Mouse (Mus musculus) neural tube, embryonic 12.5 days (tissue): ENCODE data around the gene Nr4a2. TPM values are rescaled to one million over a fixed set of nuclear protein-coding genes. Genes with fewer than 3 reads are reported as not detected.

Experiments
- ATAC-seq: fragments of 200-750 bp; cut with Nextera tagmentation; 2 replicates; pipeline ENCODE4 v1.8.0; 2017; ENCODE audit warnings: low read depth, mild to moderate bottlenecking, moderate TSS enrichment, moderate library complexity; ENCODE audit not compliant: low FRiP score
- H3K27ac ChIP-seq: fragments of 300-500 bp; sonication (generic); 2 replicates; pipeline ENCODE4 v1.5.1; 2016
- H3K27me3 ChIP-seq: fragments of 300-500 bp; sonication (generic); replicated peaks from 2 replicates; pipeline ENCODE4 v1.6.1; 2016; ENCODE audit warnings: mild to moderate bottlenecking
- H3K36me3 ChIP-seq: fragments of 300-500 bp; sonication (generic); 2 replicates; pipeline ENCODE4 v1.6.1; 2016; ENCODE audit warnings: mild to moderate bottlenecking
- H3K4me1 ChIP-seq: fragments of 300-500 bp; sonication (generic); 2 replicates; pipeline ENCODE4 v1.6.1; 2016
- H3K4me2 ChIP-seq: fragments of 300-500 bp; sonication (generic); replicated peaks from 2 replicates; pipeline ENCODE4 v1.6.1; 2016; ENCODE audit warnings: mild to moderate bottlenecking
- H3K4me3 ChIP-seq: fragments of 300-500 bp; sonication (generic); 2 replicates; pipeline ENCODE4 v1.5.1; 2016
- H3K9ac ChIP-seq: fragments of 300-500 bp; sonication (generic); 2 replicates; pipeline ENCODE4 v1.6.1; 2016; ENCODE audit warnings: mild to moderate bottlenecking
- H3K9me3 ChIP-seq: fragments of 300-500 bp; sonication (generic); 2 replicates; pipeline ENCODE4 v1.6.1; 2016; ENCODE audit warnings: mild to moderate bottlenecking
- WGBS: fragments of 180-500 bp; shearing (Covaris S2); methylation state at CpG from one replicate; pipeline ENCODE4 v1.1.7; 2016; 5-methylcytosine and 5-hydroxymethylcytosine counted together
- polyA plus RNA-seq: library from polyadenylated mRNA; unstranded; fragments of >200 nt; fragmentation: Nextera tagmentation; extraction: Ambion mirVana; gene quantifications from 2 replicates; pipeline ENCODE4 v1.2.1, GENCODE M21; 2016

The Nr4a2 gene
- polyA plus RNA-seq, 1 experiment from 2014 or later, result 20.7 TPM

DNA sequence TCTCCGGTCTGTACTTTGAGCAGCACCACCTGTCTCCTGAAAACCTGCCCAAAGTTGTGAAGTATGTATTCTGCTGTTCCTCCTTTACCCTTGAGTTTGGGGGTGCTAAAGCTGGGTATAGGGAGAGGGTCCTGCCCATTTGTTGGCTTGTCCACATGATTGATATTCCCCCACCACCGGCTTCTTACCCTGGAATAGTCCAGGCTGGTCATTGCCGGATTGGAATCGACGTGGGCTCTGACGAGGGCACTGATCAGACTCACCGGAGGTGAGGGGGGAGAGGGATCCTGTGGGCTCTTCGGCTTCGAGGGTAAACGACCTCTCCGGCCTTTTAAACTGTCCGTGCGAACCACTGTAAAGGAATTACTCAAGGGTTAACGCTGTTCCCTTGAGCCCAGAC is 13.9 kb downstream of the Nr4a2 start:
- Histone ChIP-seq H3K4me2 (peak overlapping the region; percentile 37), H3K36me3 (no peaks in the 10 kb centered on the region), H3K27ac (no peak overlapping the region), H3K27me3 (peaks cover 82% of the 10 kb centered on the region), H3K9ac (no peak overlapping the region), H3K4me3 (peak overlapping the region; percentile 7), H3K9me3 (no peaks in the 10 kb centered on the region), H3K4me1 (peaks cover 23% of the 10 kb centered on the region)
- no peak for ATAC-seq
- 2% methylated on average over 14 of the region's 14 CpGs for WGBS

DNA sequence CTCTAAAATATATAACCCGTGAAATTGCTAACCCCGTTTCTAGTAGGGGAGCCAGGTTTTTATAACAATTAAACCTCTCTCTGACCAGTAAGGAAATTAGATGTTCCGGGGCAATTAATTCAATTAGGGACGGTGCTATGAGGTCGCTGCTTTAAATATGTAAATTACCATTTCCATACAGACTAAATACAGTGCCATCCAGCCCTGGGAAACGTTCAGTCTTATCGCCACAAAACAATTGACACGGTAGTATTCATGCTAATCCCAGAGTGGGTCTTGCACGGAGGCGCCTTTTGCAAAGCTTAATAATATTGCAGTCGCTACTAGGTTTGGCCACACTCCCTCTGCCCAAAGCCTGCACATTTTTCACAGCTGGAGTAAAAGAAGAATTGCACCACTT is 14.5 kb downstream of the Nr4a2 start:
- H3K4me1 ChIP-seq, result peaks cover 23% of the 10 kb centered on the region
- H3K27ac ChIP-seq, result no peak overlapping the region
- H3K27me3 ChIP-seq, result peaks cover 88% of the 10 kb centered on the region
- H3K4me2 ChIP-seq, result peak overlapping the region; percentile 37
- H3K36me3 ChIP-seq, result no peaks in the 10 kb centered on the region
- H3K4me3 ChIP-seq, result no peak overlapping the region
- ATAC-seq, result peak; percentile 65
- WGBS, result 2% methylated on average over 11 of the region's 11 CpGs
- no peak overlapping the region for H3K9ac ChIP-seq
- H3K9me3 ChIP-seq, result no peaks in the 10 kb centered on the region

- H3K4me3 ChIP-seq, result no peak overlapping the region
- no peak overlapping the region for H3K27ac ChIP-seq
- no peak overlapping the region for H3K9ac ChIP-seq
- ATAC-seq, result no peak
- no peak overlapping the region for H3K4me2 ChIP-seq
- no peaks in the 10 kb centered on the region for H3K36me3 ChIP-seq
- peaks cover 23% of the 10 kb centered on the region for H3K4me1 ChIP-seq
- peaks cover 88% of the 10 kb centered on the region for H3K27me3 ChIP-seq
- H3K9me3 ChIP-seq, result no peaks in the 10 kb centered on the region
- WGBS, result 6% methylated on average over 7 of the region's 7 CpGs
Measured at GRCm38 (mm10) chr2:57108349-57108930, 15.4 kb downstream of the Nr4a2 start.

DNA sequence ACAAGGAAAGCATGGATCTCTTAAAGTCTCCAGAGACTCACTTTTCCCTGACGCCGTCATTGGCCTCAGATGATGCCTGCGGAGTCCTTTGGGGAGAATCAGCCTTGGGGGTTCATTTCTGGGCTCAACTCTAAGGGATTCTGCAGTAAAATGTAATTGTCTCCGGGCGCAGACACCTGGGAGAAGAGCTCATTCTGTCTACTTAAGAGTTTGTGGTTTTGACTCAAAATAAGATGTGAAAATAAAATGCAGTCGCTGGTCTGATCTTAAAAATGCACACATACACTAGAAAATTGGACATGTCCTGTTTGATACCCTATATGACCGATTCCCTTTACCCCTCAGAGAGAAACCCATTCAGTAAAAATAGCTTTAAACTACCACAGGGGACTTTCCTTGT is 18.4 kb downstream of the Nr4a2 start:
- WGBS, result under 1% methylated on average over 7 of the region's 7 CpGs
- Histone ChIP-seq H3K4me3 (no peak overlapping the region), H3K4me1 (peaks cover 20% of the 10 kb centered on the region), H3K36me3 (no peaks in the 10 kb centered on the region), H3K27ac (no peak overlapping the region), H3K27me3 (peaks cover 92% of the 10 kb centered on the region), H3K9me3 (no peaks in the 10 kb centered on the region), H3K4me2 (no peak overlapping the region), H3K9ac (no peak overlapping the region)
- ATAC-seq, result no peak

DNA sequence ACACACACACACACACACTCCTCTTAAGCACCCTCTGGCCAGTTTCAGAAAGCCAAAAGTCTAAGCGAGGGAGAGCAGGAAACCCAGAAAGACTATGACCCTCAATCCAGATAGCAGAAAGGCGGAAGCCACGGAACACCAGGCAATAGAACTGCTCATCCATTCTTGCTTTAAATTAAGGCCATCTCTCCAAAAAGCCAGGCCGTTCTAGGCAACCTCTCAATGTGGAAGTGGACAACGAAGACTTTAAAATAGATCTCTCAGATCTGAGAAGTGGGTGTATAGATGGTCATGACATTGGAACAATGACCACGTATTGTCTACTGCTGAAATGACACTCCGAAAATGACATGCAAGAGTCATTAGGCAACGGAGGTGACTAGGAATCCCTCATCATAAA is 19.1 kb downstream of the Nr4a2 start:
- Histone ChIP-seq H3K27me3 (peaks cover 92% of the 10 kb centered on the region), H3K36me3 (no peaks in the 10 kb centered on the region), H3K4me2 (no peak overlapping the region), H3K9me3 (no peaks in the 10 kb centered on the region), H3K4me3 (no peak overlapping the region), H3K9ac (no peak overlapping the region), H3K27ac (no peak overlapping the region), H3K4me1 (peaks cover 15% of the 10 kb centered on the region)
- WGBS, result 2% methylated on average over 8 of the region's 8 CpGs
- ATAC-seq, result no peak

DNA sequence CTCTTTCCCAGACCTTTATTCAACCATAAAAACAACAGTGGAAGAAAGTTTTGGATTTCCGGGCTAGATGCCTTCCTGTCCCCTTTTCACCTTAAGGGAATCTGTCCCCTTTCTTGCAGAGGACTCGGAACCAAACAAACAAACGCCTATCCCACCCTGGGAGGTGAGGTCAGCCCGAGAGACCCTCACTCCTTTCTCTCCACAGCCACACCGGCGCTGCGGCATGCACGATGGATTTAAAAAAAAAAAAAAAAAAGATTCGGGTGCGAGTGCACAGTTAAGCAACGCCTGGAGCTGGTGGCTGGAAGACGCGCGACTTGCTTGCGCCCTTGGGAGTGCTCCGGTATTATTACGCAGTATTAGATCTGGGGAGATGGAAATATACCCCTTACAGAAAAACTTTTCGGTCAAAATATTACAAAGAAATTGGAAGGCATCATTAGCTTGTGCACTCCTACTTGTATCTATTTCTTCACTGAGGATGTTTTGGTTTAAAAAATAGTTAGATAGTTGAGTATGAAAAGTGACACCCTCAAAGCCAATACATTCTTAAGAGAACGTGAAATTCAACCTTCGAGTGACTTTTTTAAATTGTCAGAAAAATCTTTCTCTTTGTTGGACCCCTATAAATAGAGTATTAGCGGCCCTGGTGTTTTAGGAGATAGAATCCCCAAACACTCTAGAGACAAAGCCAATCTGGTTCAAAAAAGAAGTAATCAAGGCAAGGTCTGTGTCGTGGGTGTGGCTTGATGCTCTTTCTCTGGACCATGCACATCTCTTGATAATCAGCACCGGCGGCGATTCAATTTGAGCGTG is 19.8 kb downstream of the Nr4a2 start:
- Histone ChIP-seq H3K4me2 (peak overlapping the region; percentile 22; the same call in 1 of the 2 replicates), H3K27ac (no peak overlapping the region), H3K36me3 (no peaks in the 10 kb centered on the region), H3K9me3 (no peaks in the 10 kb centered on the region), H3K27me3 (peaks cover 85% of the 10 kb centered on the region), H3K9ac (no peak overlapping the region), H3K4me3 (no peak overlapping the region), H3K4me1 (peaks cover 12% of the 10 kb centered on the region)
- WGBS, result under 1% methylated on average over 26 of the region's 26 CpGs
- no peak for ATAC-seq

DNA sequence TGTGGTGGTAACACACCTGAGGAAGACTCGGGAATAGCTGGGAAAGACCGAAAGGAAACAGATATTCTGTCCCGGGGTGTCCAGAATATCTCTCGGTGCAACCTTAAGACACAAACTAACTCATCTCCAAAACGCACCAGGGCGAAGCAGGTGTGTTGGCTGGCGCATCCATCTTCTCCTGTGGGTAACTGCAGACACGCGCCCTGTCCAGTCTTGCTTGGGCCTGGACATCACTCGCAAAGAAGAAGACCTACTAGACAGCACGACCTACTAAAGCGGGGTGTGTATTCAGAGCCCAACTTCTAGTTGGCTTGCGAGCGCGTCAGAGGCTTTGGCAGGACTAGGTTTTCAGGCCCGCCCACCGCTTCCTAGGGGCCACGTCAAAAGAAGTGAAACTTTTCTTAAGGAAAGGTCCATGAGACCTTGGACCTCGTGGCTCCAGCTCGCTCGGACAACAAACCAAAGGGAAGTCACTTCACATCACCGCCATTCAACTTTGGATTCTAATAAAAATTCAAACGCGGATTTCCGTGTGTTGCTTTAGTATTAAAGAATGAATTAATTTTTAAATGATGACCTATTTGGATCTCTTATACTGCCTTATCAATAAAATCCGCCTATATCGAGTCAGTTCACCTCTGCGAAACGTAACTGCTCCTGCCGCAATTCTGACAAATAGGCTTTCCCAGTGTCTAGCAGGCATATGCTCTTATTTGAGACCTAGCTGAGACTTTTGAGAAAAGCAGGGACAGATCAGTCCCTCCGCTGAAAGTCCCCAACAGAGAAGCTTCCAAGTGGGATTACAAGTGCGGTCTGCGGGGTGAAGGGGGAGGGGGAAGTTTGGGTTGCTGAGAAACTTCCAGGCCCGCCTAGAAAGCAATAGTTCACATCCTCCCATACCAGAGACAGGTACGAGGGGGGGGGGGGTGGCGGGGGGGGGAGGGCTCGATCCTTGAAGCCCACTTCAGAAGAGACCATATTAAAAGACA is 20.7 kb downstream of the Nr4a2 start:
- H3K36me3 ChIP-seq, result no peaks in the 10 kb centered on the region
- no peak overlapping the region for H3K9ac ChIP-seq
- H3K27ac ChIP-seq, result no peak overlapping the region
- no peaks in the 10 kb centered on the region for H3K9me3 ChIP-seq
- peaks cover 76% of the 10 kb centered on the region for H3K27me3 ChIP-seq
- ATAC-seq, result no peak; the same call in 1 of the 2 replicates
- peak overlapping the region; percentile 63 for H3K4me2 ChIP-seq
- H3K4me1 ChIP-seq, result peaks cover 12% of the 10 kb centered on the region
- peak overlapping the region; percentile 32; the same call in 1 of the 2 replicates for H3K4me3 ChIP-seq
- under 1% methylated on average over 37 of the region's 37 CpGs for WGBS

GRCm38 (mm10) chr2:57102091-57102855 is 21.5 kb downstream of the Nr4a2 start:
- under 1% methylated on average over 51 of the region's 51 CpGs for WGBS
- 0 out of 2 replicates have a peak overlapping the region, but pooled peaks have one; percentile 6 for H3K9ac ChIP-seq

DNA sequence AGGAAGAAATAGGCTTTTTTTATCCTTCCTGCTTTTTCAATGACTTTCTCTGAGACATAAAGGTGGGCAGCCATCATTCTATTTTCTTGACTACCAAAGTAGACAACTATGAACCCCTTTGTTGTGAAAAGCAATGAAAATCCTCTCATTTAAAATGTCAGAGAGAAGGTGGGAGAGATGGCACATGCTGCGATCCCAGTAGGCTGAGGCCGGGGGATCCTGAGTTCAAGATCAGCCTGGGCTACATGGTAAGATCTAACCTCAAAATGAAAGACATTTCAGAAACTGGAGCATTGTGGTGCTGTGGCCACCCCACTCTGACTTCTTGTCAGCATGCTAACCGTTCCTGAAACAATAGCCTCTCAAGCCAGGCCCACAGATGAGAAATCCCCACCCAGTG is 23.6 kb downstream of the Nr4a2 start:
- H3K4me3 ChIP-seq, result no peak overlapping the region
- ATAC-seq, result no peak
- H3K36me3 ChIP-seq, result no peaks in the 10 kb centered on the region
- H3K4me2 ChIP-seq, result no peak overlapping the region
- WGBS, result 71% methylated on average over 3 of the region's 3 CpGs
- peaks cover 57% of the 10 kb centered on the region for H3K27me3 ChIP-seq
- no peak overlapping the region for H3K27ac ChIP-seq
- H3K9me3 ChIP-seq, result no peaks in the 10 kb centered on the region
- H3K9ac ChIP-seq, result no peak overlapping the region
- H3K4me1 ChIP-seq, result peaks cover 12% of the 10 kb centered on the region

More at GRCm38 (mm10) chr2:57102091-57102855, 21.5 kb downstream of the Nr4a2 start:
- Histone ChIP-seq H3K9me3 (no peaks in the 10 kb centered on the region), H3K36me3 (no peaks in the 10 kb centered on the region), H3K4me2 (peak overlapping the region; percentile 63), H3K27me3 (peaks cover 72% of the 10 kb centered on the region), H3K27ac (no peak overlapping the region), H3K4me3 (peak overlapping the region; percentile 32), H3K4me1 (peaks cover 12% of the 10 kb centered on the region)
- peak; percentile 31; the same call in 1 of the 2 replicates for ATAC-seq

- no peak for ATAC-seq
- no peak overlapping the region for H3K9ac ChIP-seq
- H3K4me2 ChIP-seq, result no peak overlapping the region
- H3K4me1 ChIP-seq, result no peaks in the 10 kb centered on the region
- no peaks in the 10 kb centered on the region for H3K27me3 ChIP-seq
- H3K9me3 ChIP-seq, result no peaks in the 10 kb centered on the region
- WGBS, result 83% methylated on average over 9 of the region's 9 CpGs
- H3K27ac ChIP-seq, result no peak overlapping the region
- no peaks in the 10 kb centered on the region for H3K36me3 ChIP-seq
- H3K4me3 ChIP-seq, result no peak overlapping the region
Measured at GRCm38 (mm10) chr2:57072452-57072851, 51.4 kb downstream of the Nr4a2 start.

GRCm38 (mm10) chr2:57063480-57063879 is 60.3 kb downstream of the Nr4a2 start:
- H3K36me3 ChIP-seq, result no peaks in the 10 kb centered on the region
- WGBS, result 82% methylated on average over 1 of the region's 1 CpGs
- ATAC-seq, result no peak

More at GRCm38 (mm10) chr2:57063480-57063879, 60.3 kb downstream of the Nr4a2 start:
- Histone ChIP-seq H3K4me3 (no peak overlapping the region), H3K9me3 (no peaks in the 10 kb centered on the region), H3K4me1 (no peaks in the 10 kb centered on the region), H3K4me2 (no peak overlapping the region), H3K9ac (no peak overlapping the region), H3K27ac (no peak overlapping the region), H3K27me3 (no peaks in the 10 kb centered on the region)
